Mouse (Mus musculus): ENCODE measurements at regions not wholly inside any gene's neighbourhood (a gene's known extent, or its start where the extent isn't known, plus 50 kb on each side); places are given as distances from the start of the nearest gene placed in this dataset.
A peak's percentile ranks its signal among the peaks of the same experiment; 100 is the strongest.
"Not testable (repeated sequence)": the region's sequence is repeated elsewhere in the genome, so short reads cannot be mapped to it uniquely, and the experiment has no call there.

GRCm38 (mm10) chr6:62573611-62574010, 682.1 kb upstream of the Grid2 start:
- WGBS: 73% methylated on average over 4 of the region's 4 CpGs
- ATAC-seq: no peak
- DNase-seq: no peak
- Histone ChIP-seq H3K27me3 (ENCODE audit: insufficient read depth, low read length) (no peaks in the 10 kb centered on the region), H3K36me3 (ENCODE audit: insufficient read depth) (no peaks in the 10 kb centered on the region), H3K9ac (no peak overlapping the region), H3K4me3 (ENCODE audit: low read depth, low read length) (no peak overlapping the region), H3K9me3 (ENCODE audit: low read length) (no peaks in the 10 kb centered on the region), H3K27ac (ENCODE audit: low read depth, low read length) (no peak overlapping the region), H3K4me2 (ENCODE audit: low read depth) (no peak overlapping the region), H3K4me1 (ENCODE audit: insufficient read depth) (no peaks in the 10 kb centered on the region)
- no peak for TF ChIP-seq CTCF (IDR thresholded peaks at IDR 0.05; ENCODE audit: low read depth)

DNA sequence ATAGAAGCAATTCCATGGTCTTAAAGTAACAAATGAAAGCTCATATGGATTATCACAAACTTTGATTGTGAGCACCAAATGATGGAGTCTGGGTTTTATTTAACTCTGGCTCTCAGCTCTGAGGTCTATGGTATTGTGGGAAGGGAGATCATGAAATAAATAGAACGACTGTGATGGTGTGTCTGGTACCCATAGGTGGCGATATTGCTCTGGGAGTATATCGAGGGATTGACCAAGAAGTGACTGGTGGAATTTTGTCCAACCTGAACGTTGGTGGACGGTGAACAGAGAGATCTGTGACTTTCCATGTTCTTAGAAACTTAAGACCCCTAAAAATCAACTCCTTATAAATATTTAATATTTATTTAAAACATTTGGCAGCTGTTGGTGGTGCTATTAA, 679.5 kb upstream of the Grid2 start:
- Histone ChIP-seq H3K9me3 (ENCODE audit: low read length) (no peaks in the 10 kb centered on the region), H3K27me3 (ENCODE audit: insufficient read depth, low read length) (no peaks in the 10 kb centered on the region), H3K4me1 (ENCODE audit: insufficient read depth) (no peaks in the 10 kb centered on the region), H3K36me3 (ENCODE audit: insufficient read depth) (no peaks in the 10 kb centered on the region), H3K4me3 (ENCODE audit: low read depth, low read length) (no peak overlapping the region), H3K4me2 (ENCODE audit: low read depth) (no peak overlapping the region), H3K27ac (ENCODE audit: low read depth, low read length) (no peak overlapping the region), H3K9ac (no peak overlapping the region)
- DNase-seq: peak; percentile 14
- TF ChIP-seq CTCF (IDR thresholded peaks at IDR 0.05; ENCODE audit: low read depth): peak; percentile 50
- 25% methylated on average over 5 of the region's 5 CpGs for WGBS
- no peak for ATAC-seq

DNA sequence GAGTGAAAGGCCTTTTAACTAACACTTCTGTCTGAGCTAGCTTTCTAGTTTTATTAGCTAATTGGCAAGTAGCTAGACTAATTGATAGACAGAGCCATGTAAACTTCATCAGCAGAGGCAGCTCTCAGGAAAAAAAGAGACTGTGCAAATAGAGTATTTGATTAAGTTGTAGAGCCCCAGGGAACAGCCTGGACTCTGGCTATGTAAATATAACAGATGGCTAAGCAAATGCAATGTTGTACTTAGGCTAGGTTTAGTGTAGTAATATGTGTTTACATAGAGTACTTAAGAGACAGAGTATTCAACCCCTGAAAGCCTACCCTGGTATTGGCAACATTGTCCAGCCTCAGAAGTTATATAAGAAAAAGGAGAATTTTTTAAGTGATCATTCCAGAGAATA, 635.1 kb upstream of the Grid2 start:
- Histone ChIP-seq H3K27ac (ENCODE audit: low read depth, low read length) (no peak overlapping the region), H3K4me3 (ENCODE audit: low read depth, low read length) (no peak overlapping the region), H3K9ac (no peak overlapping the region), H3K4me2 (ENCODE audit: low read depth) (no peak overlapping the region), H3K27me3 (ENCODE audit: insufficient read depth, low read length) (no peaks in the 10 kb centered on the region), H3K36me3 (ENCODE audit: insufficient read depth) (no peaks in the 10 kb centered on the region), H3K9me3 (ENCODE audit: low read length) (no peaks in the 10 kb centered on the region), H3K4me1 (ENCODE audit: insufficient read depth) (no peaks in the 10 kb centered on the region)
- ATAC-seq (no peak), DNase-seq (no peak)
- TF ChIP-seq CTCF (IDR thresholded peaks at IDR 0.05; ENCODE audit: low read depth): no peak

DNA sequence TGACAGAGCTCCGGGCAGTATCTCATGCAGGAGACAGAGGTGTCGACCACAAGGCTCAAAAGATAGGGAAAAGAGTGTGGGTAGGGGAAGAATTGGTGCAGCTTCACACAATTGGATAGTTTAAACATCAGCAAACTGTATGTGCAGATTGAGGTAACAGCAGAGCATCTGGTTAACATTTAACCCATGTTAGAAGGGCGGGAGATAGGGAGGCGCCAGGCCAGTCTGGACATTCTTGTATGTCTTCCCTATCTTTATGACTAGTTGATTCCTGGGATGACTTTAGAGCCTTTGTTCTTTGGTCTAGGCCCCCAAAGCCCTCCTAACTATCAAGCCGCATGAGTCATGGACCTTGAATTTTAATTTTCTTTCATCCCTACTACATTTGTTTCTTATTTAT, 587.6 kb upstream of the Grid2 start:
- H3K4me3 ChIP-seq (ENCODE audit: low read depth, low read length); H3K4me2 ChIP-seq (ENCODE audit: low read depth); H3K27me3 ChIP-seq (ENCODE audit: insufficient read depth, low read length); H3K9me3 ChIP-seq (ENCODE audit: low read length); H3K9ac ChIP-seq; DNase-seq; ATAC-seq; H3K27ac ChIP-seq (ENCODE audit: low read depth, low read length); H3K4me1 ChIP-seq (ENCODE audit: insufficient read depth); H3K36me3 ChIP-seq (ENCODE audit: insufficient read depth): not testable (repeated sequence)
- WGBS: 91% methylated on average over 5 of the region's 5 CpGs

GRCm38 (mm10) chr6:62718389-62718788, 537.3 kb upstream of the Grid2 start:
- DNase-seq (no peak), ATAC-seq (no peak)
- H3K9ac ChIP-seq: no peak overlapping the region
- no peaks in the 10 kb centered on the region for H3K4me1 ChIP-seq (ENCODE audit: insufficient read depth)
- H3K4me2 ChIP-seq (ENCODE audit: low read depth): no peak overlapping the region
- H3K27me3 ChIP-seq (ENCODE audit: insufficient read depth, low read length): no peaks in the 10 kb centered on the region
- no peak for TF ChIP-seq CTCF (IDR thresholded peaks at IDR 0.05; ENCODE audit: low read depth)
- 65% methylated on average over 6 of the region's 6 CpGs for WGBS
- H3K4me3 ChIP-seq (ENCODE audit: low read depth, low read length): no peak overlapping the region
- H3K9me3 ChIP-seq (ENCODE audit: low read length): no peaks in the 10 kb centered on the region
- H3K27ac ChIP-seq (ENCODE audit: low read depth, low read length): no peak overlapping the region
- H3K36me3 ChIP-seq (ENCODE audit: insufficient read depth): no peaks in the 10 kb centered on the region

- DNase-seq (no peak), ATAC-seq (no peak)
- H3K36me3 ChIP-seq (ENCODE audit: insufficient read depth): no peaks in the 10 kb centered on the region
- WGBS: 70% methylated on average over 5 of the region's 5 CpGs
- no peaks in the 10 kb centered on the region for H3K9me3 ChIP-seq (ENCODE audit: low read length)
- no peak for TF ChIP-seq CTCF (IDR thresholded peaks at IDR 0.05; ENCODE audit: low read depth)
- no peaks in the 10 kb centered on the region for H3K27me3 ChIP-seq (ENCODE audit: insufficient read depth, low read length)
- no peaks in the 10 kb centered on the region for H3K4me1 ChIP-seq (ENCODE audit: insufficient read depth)
- no peak overlapping the region for H3K4me3 ChIP-seq (ENCODE audit: low read depth, low read length)
- no peak overlapping the region for H3K9ac ChIP-seq
- no peak overlapping the region for H3K4me2 ChIP-seq (ENCODE audit: low read depth)
- H3K27ac ChIP-seq (ENCODE audit: low read depth, low read length): no peak overlapping the region
Observed at GRCm38 (mm10) chr6:62719541-62720155, 536.0 kb upstream of the Grid2 start.

Measured in forebrain, postnatal 0 days (tissue).